Comparison of ENCODE assay signal across 8 mouse cellular contexts in the genomic region with DNA sequence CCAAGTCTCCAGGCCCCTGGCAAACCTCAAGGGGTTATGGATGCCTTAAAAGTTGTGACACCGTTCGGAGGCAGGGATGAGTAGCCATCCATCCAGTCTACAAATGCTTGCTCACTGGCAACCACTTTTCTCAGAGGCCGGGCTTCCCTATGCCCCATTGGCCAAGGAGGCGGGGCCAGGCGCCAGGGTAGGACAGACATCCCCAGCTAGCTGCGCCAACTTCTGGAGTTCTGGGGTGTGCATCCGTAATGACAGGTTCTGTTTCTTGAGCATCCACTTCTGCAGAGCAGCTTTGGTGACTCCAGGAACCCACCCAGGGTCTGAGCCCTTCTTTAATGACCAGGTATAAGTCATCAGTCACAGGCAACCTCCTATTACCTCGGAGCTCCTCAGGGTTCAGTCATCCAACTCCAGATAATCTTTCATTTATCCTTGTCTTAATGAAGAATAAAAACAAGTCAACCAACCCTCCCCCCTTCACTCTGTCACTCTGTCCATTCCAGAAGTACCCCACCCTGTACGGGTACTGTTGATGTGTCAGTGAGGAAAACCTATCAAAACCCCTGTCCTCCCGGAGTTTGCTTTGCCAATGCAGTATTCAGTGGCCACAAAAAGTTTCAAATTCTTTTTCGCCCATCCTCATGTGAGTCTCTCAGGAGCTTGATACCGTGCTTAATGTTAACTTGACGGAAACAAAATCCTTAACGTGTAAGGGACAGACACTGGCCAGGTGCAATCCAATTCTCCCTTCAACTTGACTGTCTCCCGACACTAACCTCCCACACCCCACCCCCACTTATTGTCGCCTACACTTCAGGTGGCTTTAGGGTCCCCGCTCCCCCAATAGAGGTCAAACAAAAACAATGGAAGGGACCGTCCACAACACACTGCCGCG. TPM values are rescaled to one million over a fixed set of nuclear protein-coding genes. Genes with fewer than 3 reads are reported as not detected.
DNase-seq lines count a peak whose midpoint lies in the region; ATAC-seq and TF ChIP-seq lines count a peak whose summit lies in the region.

No protein-coding gene starts in this region.

- H3K27ac ChIP-seq in neural tube, embryonic 11.5 days (ENCODE audit: low read depth, low read length), result no peak overlapping the region
- H3K27ac ChIP-seq in embryonic facial prominence, embryonic 12.5 days, result no peak overlapping the region
- peak overlapping the region; percentile 98 for H3K27ac ChIP-seq in heart, postnatal 0 days (ENCODE audit: low read depth)
- H3K27ac ChIP-seq in midbrain, embryonic 14.5 days (replicated peaks; ENCODE audit: low read depth, low read length), result peak overlapping the region; percentile 74

- no peak for DNase-seq in neural tube, embryonic 11.5 days (ENCODE audit: low spot score)
- DNase-seq in neural tube, embryonic 10.5 days (ENCODE audit: extremely low spot score, low spot score), result no peak
- peak; percentile 61 for DNase-seq in heart, postnatal 0 days (ENCODE audit: low spot score)
- DNase-seq in kidney, postnatal 25 days, result peak; percentile 62 to 71
- peak; percentile 39 for DNase-seq in midbrain, embryonic 14.5 days
- DNase-seq in thymus, postnatal 4 days, result no peak

- H3K9me3 ChIP-seq in neural tube, embryonic 11.5 days (ENCODE audit: control insufficient read depth, low read length), result no peaks in the 10 kb centered on the region
- H3K9me3 ChIP-seq in embryonic facial prominence, embryonic 12.5 days, result no peaks in the 10 kb centered on the region
- no peaks in the 10 kb centered on the region for H3K9me3 ChIP-seq in heart, postnatal 0 days (replicated peaks; ENCODE audit: control insufficient read depth, low read length)
- H3K9me3 ChIP-seq in midbrain, embryonic 14.5 days (ENCODE audit: control insufficient read depth, low read length), result no peaks in the 10 kb centered on the region

- WGBS in neural tube, embryonic 11.5 days, result 13% methylated on average over 20 of the region's 20 CpGs
- 15% methylated on average over 20 of the region's 20 CpGs for WGBS in embryonic facial prominence, embryonic 12.5 days
- 10% methylated on average over 20 of the region's 20 CpGs for WGBS in heart, postnatal 0 days
- WGBS in midbrain, embryonic 14.5 days, result 8% methylated on average over 20 of the region's 20 CpGs

- peak overlapping the region; percentile 69 for H3K9ac ChIP-seq in neural tube, embryonic 11.5 days (ENCODE audit: low read length)
- peak overlapping the region; percentile 67 for H3K9ac ChIP-seq in embryonic facial prominence, embryonic 12.5 days
- H3K9ac ChIP-seq in heart, postnatal 0 days (replicated peaks; ENCODE audit: low read depth, low read length), result peak overlapping the region; percentile 92
- peak overlapping the region; percentile 81 for H3K9ac ChIP-seq in midbrain, embryonic 14.5 days (replicated peaks; ENCODE audit: low read length)

- peaks cover 18% of the 10 kb centered on the region for H3K27me3 ChIP-seq in neural tube, embryonic 11.5 days (ENCODE audit: control insufficient read depth, insufficient read depth, low read length)
- H3K27me3 ChIP-seq in embryonic facial prominence, embryonic 12.5 days, result peaks cover 43% of the 10 kb centered on the region
- H3K27me3 ChIP-seq in heart, postnatal 0 days (ENCODE audit: control insufficient read depth, insufficient read depth, low read length), result no peaks in the 10 kb centered on the region
- peaks cover 23% of the 10 kb centered on the region; the same call in 1 of the 2 replicates for H3K27me3 ChIP-seq in midbrain, embryonic 14.5 days (ENCODE audit: control insufficient read depth, insufficient read depth, low read length)

- no peak for TF ChIP-seq CTCF in heart, postnatal 0 days (IDR thresholded peaks at IDR 0.05; ENCODE audit: low read depth)

- H3K4me3 ChIP-seq in neural tube, embryonic 11.5 days (ENCODE audit: low read depth, low read length), result peak overlapping the region; percentile 58
- H3K4me3 ChIP-seq in embryonic facial prominence, embryonic 12.5 days, result peak overlapping the region; percentile 53
- H3K4me3 ChIP-seq in heart, postnatal 0 days (ENCODE audit: low read depth, low read length), result peak overlapping the region; percentile 85
- peak overlapping the region; percentile 56 for H3K4me3 ChIP-seq in midbrain, embryonic 14.5 days (replicated peaks; ENCODE audit: low read depth, low read length)

- ATAC-seq in neural tube, embryonic 11.5 days (ENCODE audit: insufficient read depth, low FRiP score, low TSS enrichment), result no peak
- no peak for ATAC-seq in embryonic facial prominence, embryonic 12.5 days (ENCODE audit: insufficient number of reproducible peaks, insufficient read depth, low FRiP score, low TSS enrichment)
- ATAC-seq in heart, postnatal 0 days (ENCODE audit: insufficient read depth, low read depth), result 0 out of 2 replicates have a peak, but pooled peaks have one; percentile 10
- ATAC-seq in midbrain, embryonic 14.5 days (ENCODE audit: low FRiP score, low TSS enrichment), result no peak; the same call in 1 of the 2 replicates
- no peak for ATAC-seq in CD4-positive, CD25-positive, alpha-beta regulatory T cell, adult 4 months

- TF ChIP-seq EP300 in heart, postnatal 0 days (IDR thresholded peaks at IDR 0.05; ENCODE audit: low read depth), result no peak

- H3K36me3 ChIP-seq in neural tube, embryonic 11.5 days (ENCODE audit: control insufficient read depth, insufficient read depth, low read length), result no peaks in the 10 kb centered on the region
- no peaks in the 10 kb centered on the region for H3K36me3 ChIP-seq in embryonic facial prominence, embryonic 12.5 days
- H3K36me3 ChIP-seq in heart, postnatal 0 days (replicated peaks; ENCODE audit: control insufficient read depth, insufficient read depth, low read length), result no peaks in the 10 kb centered on the region
- no peaks in the 10 kb centered on the region for H3K36me3 ChIP-seq in midbrain, embryonic 14.5 days (ENCODE audit: control insufficient read depth, insufficient read depth, low read length)

- 0 out of 2 replicates have a peak, but pooled peaks cover 8% of the 10 kb centered on the region for H3K4me1 ChIP-seq in neural tube, embryonic 11.5 days (ENCODE audit: control insufficient read depth, insufficient read depth, low read length)
- peaks cover 9% of the 10 kb centered on the region; the same call in 1 of the 2 replicates for H3K4me1 ChIP-seq in embryonic facial prominence, embryonic 12.5 days
- H3K4me1 ChIP-seq in heart, postnatal 0 days (ENCODE audit: control insufficient read depth, insufficient read depth), result peaks cover 23% of the 10 kb centered on the region
- H3K4me1 ChIP-seq in midbrain, embryonic 14.5 days (ENCODE audit: control insufficient read depth, insufficient read depth, low read length), result peaks cover 23% of the 10 kb centered on the region

- H3K4me2 ChIP-seq in neural tube, embryonic 11.5 days (ENCODE audit: low read depth), result peak overlapping the region; percentile 96
- peak overlapping the region; percentile 93 for H3K4me2 ChIP-seq in embryonic facial prominence, embryonic 12.5 days (replicated peaks)
- H3K4me2 ChIP-seq in heart, postnatal 0 days (ENCODE audit: low read depth, low read length), result peak overlapping the region; percentile 72
- peak overlapping the region; percentile 93 for H3K4me2 ChIP-seq in midbrain, embryonic 14.5 days (ENCODE audit: low read length)

RNA-seq across cellular contexts. Expression of gene Fam189a2, which starts 1.0 kb away (rescaled TPM):
- polyA plus RNA-seq in neural tube, embryonic 11.5 days (2014; fragmentation: Nextera tagmentation; extraction: Ambion mirVana), result 1.9 and 2.4 TPM in 2 replicates
- polyA plus RNA-seq in embryonic facial prominence, embryonic 12.5 days (2016; fragmentation: Nextera tagmentation; extraction: Ambion mirVana), result 0.55 and 0.59 TPM in 2 replicates
- 98.9 and 100 TPM in 2 replicates for total RNA-seq in heart, postnatal 0 days (2014; rRNA removed; ENCODE audit: low replicate concordance)
- polyA plus RNA-seq in heart, postnatal 0 days (2015; fragmentation: Nextera tagmentation; extraction: Ambion mirVana), result 7.7 and 8.3 TPM in 2 replicates
- 3.0 and 3.5 TPM in 2 replicates for polyA plus RNA-seq in midbrain, embryonic 14.5 days (2014; fragmentation: Nextera tagmentation; extraction: Ambion mirVana)
- polyA plus RNA-seq in CD4-positive, CD25-positive, alpha-beta regulatory T cell, adult 4 months (2017; shearing (Covaris generic)), result not detected

Comparison
In these comparisons a context has a peak if more than half of its experiments do, and no peak if none do; other contexts are left out.
1. DNase-seq: peak in heart, postnatal 0 days (single experiment), kidney, postnatal 25 days (2 of 2) and midbrain, embryonic 14.5 days (single experiment); none in neural tube, embryonic 11.5 days (single experiment), neural tube, embryonic 10.5 days (single experiment) and thymus, postnatal 4 days (single experiment).
2. H3K27ac ChIP-seq: peak in heart, postnatal 0 days (single experiment) and midbrain, embryonic 14.5 days (single experiment); none in neural tube, embryonic 11.5 days (single experiment) and embryonic facial prominence, embryonic 12.5 days (single experiment).
3. Peak in every context shown above with its lines, with median percentiles within 50 percentile points of each other: H3K4me2 ChIP-seq, H3K4me3 ChIP-seq and H3K9ac ChIP-seq.